Mouse (Mus musculus) CH12.LX (cell line): ENCODE measurements at regions not wholly inside any gene's neighbourhood (a gene's known extent, or its start where the extent isn't known, plus 50 kb on each side); places are given as distances from the start of the nearest gene placed in this dataset.

Experiments
- CTCF ChIP-seq, 2 experiments: IDR thresholded peaks in 1 of 2; conservative IDR thresholded peaks in 1 of 2; 2 replicates each; pipeline ENCODE4 v1.5.1; 2011 to 2012; ENCODE audit warnings: low read depth in 2 of 2, low read length in 2 of 2, improper control_type of control experiment in 1 of 2, inconsistent platforms in 1 of 2, mild to moderate bottlenecking in 1 of 2, moderate library complexity in 1 of 2
- HCFC1 ChIP-seq: IDR thresholded peaks from 2 replicates; pipeline ENCODE4 v1.6.1; 2012; ENCODE audit warnings: low read depth, mild to moderate bottlenecking, inconsistent platforms, low read length, improper control_type of control experiment
- POLR2A ChIP-seq: IDR thresholded peaks from 2 replicates; pipeline ENCODE4 v1.6.1; 2011; ENCODE audit warnings: low read depth, mild to moderate bottlenecking, improper control_type of control experiment, low read length

GRCm38 (mm10) chr4:97465932-97466666, 283.1 kb upstream of the Gm10192 start:
- TF ChIP-seq CTCF (conservative IDR thresholded peaks at IDR 0.05 in 1 of 2, IDR thresholded peaks at IDR 0.05 in 1 of 2; ENCODE audit: low read depth in 2 of 2, low read length in 2 of 2) (no peak), POLR2A (no peak), HCFC1 (no peak)
